Mouse (Mus musculus): ENCODE measurements around the gene Gtpbp1. TPM values are rescaled to one million over a fixed set of nuclear protein-coding genes. Genes with fewer than 3 reads are reported as not detected.

Gtpbp1 gene
- polyA plus RNA-seq, 1 experiment from 2014 or later, result 33.1 TPM

DNA sequence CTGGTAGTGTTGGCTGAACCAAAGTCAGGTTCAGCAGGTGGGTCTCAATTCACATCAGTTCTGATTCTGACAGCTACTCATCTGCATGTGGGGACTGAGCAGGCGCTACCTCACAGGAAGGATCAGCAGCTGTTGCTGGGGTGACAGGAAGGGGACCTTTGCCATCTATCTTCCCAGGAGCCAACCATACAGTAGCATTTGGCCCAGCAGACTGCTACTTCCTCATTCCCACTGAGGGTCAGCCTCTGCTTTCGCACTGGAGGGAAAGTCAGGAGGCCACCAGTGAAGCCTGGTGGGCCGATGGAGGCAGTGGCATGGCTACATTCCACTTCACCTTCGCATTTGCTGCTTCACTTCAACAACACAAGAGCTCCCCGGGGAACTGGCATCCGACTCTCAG is 77.7 kb downstream of the Gtpbp1 start:
- no peak for ATAC-seq (replicated peaks; ENCODE audit: low FRiP score, low TSS enrichment, low read depth)

DNA sequence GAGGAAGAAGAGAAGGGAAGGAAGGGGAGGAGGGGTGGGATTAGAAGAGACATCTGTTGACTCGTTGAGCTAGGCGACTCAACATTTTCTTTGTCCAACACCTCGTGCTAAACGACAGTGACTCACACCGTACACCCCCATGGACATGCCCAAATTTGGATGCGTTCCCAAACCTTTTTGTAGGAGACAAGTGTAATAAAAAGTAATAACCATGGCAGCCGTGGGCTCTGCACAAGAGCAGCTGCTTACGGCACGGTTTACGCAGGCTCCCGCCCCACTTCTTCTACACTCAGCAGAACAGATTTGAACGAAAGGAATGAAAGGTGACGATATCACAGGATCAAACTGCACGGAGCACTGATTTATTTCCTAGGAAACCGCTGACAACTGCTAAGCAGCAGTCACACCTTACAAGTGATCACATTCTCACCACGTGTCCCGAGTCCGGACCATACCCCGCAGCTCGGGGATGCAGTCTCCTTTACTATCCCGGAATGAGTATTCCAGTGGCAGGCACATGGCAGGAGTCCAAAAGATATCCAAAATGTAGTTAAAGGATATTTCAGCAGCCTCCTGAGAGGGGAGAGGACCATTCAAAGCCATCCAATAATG is 80.1 kb downstream of the Gtpbp1 start:
- ATAC-seq (replicated peaks; ENCODE audit: low FRiP score, low TSS enrichment, low read depth) (no peak), DNase-seq (ENCODE audit: low spot score) (no peak)
- peaks cover 14% of the 10 kb centered on the region for H3K4me1 ChIP-seq (replicated peaks; ENCODE audit: control insufficient read depth, insufficient read depth, low read length)
- no peaks in the 10 kb centered on the region for H3K27me3 ChIP-seq (replicated peaks; ENCODE audit: control insufficient read depth, insufficient read depth, low read length)
- H3K4me2 ChIP-seq (ENCODE audit: low read length), result no peak overlapping the region
- no peaks in the 10 kb centered on the region for H3K9me3 ChIP-seq (ENCODE audit: control insufficient read depth, low read length)
- WGBS, result 71% methylated on average over 21 of the region's 21 CpGs
- no peak overlapping the region for H3K4me3 ChIP-seq (ENCODE audit: low read depth, low read length)
- H3K9ac ChIP-seq (ENCODE audit: low read length), result no peak overlapping the region
- H3K36me3 ChIP-seq (ENCODE audit: control insufficient read depth, insufficient read depth, low read length), result no peaks in the 10 kb centered on the region
- H3K27ac ChIP-seq (ENCODE audit: low read depth), result no peak overlapping the region

More for the DNA sequence above, 77.7 kb downstream of the Gtpbp1 start:
- Histone ChIP-seq H3K27me3 (replicated peaks; ENCODE audit: control insufficient read depth, insufficient read depth, low read length) (no peaks in the 10 kb centered on the region), H3K4me1 (replicated peaks; ENCODE audit: control insufficient read depth, insufficient read depth, low read length) (peaks cover 4% of the 10 kb centered on the region), H3K27ac (ENCODE audit: low read depth) (no peak overlapping the region), H3K9me3 (ENCODE audit: control insufficient read depth, low read length) (no peaks in the 10 kb centered on the region), H3K9ac (ENCODE audit: low read length) (no peak overlapping the region), H3K36me3 (ENCODE audit: control insufficient read depth, insufficient read depth, low read length) (peaks cover 15% of the 10 kb centered on the region), H3K4me2 (ENCODE audit: low read length) (no peak overlapping the region), H3K4me3 (ENCODE audit: low read depth, low read length) (no peak overlapping the region)
- WGBS, result 68% methylated on average over 6 of the region's 6 CpGs
- DNase-seq (ENCODE audit: low spot score), result no peak

Other genes with a start within 250 kb of the Gtpbp1 start
- gene Csnk1e, start 235.3 kb upstream of the Gtpbp1 start, polyA plus RNA-seq (2014; fragmentation: Nextera tagmentation; extraction: Ambion mirVana), result 64.4 and 78.1 TPM in 2 replicates
- 0.08 TPM in 1 of 2 replicates, not detected in the other for gene Kcnj4, start 185.6 kb upstream of the Gtpbp1 start, polyA plus RNA-seq (2014; fragmentation: Nextera tagmentation; extraction: Ambion mirVana)
- gene Kdelr3, start 174.4 kb upstream of the Gtpbp1 start, polyA plus RNA-seq (2014; fragmentation: Nextera tagmentation; extraction: Ambion mirVana), result 46.9 and 55.0 TPM in 2 replicates
- gene Ddx17, start 144.1 kb upstream of the Gtpbp1 start, polyA plus RNA-seq (2014; fragmentation: Nextera tagmentation; extraction: Ambion mirVana), result 77.6 and 78.6 TPM in 2 replicates
- gene Dmc1, start 85.7 kb upstream of the Gtpbp1 start, polyA plus RNA-seq (2014; fragmentation: Nextera tagmentation; extraction: Ambion mirVana), result 2.0 and 2.6 TPM in 2 replicates
- gene Fam227a, start 31.9 kb upstream of the Gtpbp1 start, polyA plus RNA-seq (2014; fragmentation: Nextera tagmentation; extraction: Ambion mirVana), result 1.3 and 1.9 TPM in 2 replicates
- 36.0 and 39.3 TPM in 2 replicates for gene Cby1, start 31.6 kb upstream of the Gtpbp1 start, polyA plus RNA-seq (2014; fragmentation: Nextera tagmentation; extraction: Ambion mirVana)
- 244 and 272 TPM in 2 replicates for gene Tomm22, start 20.0 kb upstream of the Gtpbp1 start, polyA plus RNA-seq (2014; fragmentation: Nextera tagmentation; extraction: Ambion mirVana)
- 13.8 and 16.1 TPM in 2 replicates for gene Josd1, start 2.9 kb upstream of the Gtpbp1 start, polyA plus RNA-seq (2014; fragmentation: Nextera tagmentation; extraction: Ambion mirVana)
- gene Sun2, start 51.7 kb downstream of the Gtpbp1 start, polyA plus RNA-seq (2014; fragmentation: Nextera tagmentation; extraction: Ambion mirVana), result 4.6 and 5.4 TPM in 2 replicates
- 47.5 and 52.0 TPM in 2 replicates for gene Dnal4, start 87.0 kb downstream of the Gtpbp1 start, polyA plus RNA-seq (2014; fragmentation: Nextera tagmentation; extraction: Ambion mirVana)
- 1.4 and 2.2 TPM in 2 replicates for gene Nptxr, start 113.9 kb downstream of the Gtpbp1 start, polyA plus RNA-seq (2014; fragmentation: Nextera tagmentation; extraction: Ambion mirVana)
- not detected in 2 replicates for gene Npcd, start 143.4 kb downstream of the Gtpbp1 start, polyA plus RNA-seq (2014; fragmentation: Nextera tagmentation; extraction: Ambion mirVana)
- 30.7 and 31.6 TPM in 2 replicates for gene Cbx6, start 143.8 kb downstream of the Gtpbp1 start, polyA plus RNA-seq (2014; fragmentation: Nextera tagmentation; extraction: Ambion mirVana)
- 11.3 and 12.5 TPM in 2 replicates for gene Apobec3, start 200.8 kb downstream of the Gtpbp1 start, polyA plus RNA-seq (2014; fragmentation: Nextera tagmentation; extraction: Ambion mirVana)

Measured in intestine, embryonic 14.5 days (tissue).